Mouse (Mus musculus): ENCODE measurements around the gene Hoxb5. TPM values are rescaled to one million over a fixed set of nuclear protein-coding genes. Genes with fewer than 3 reads are reported as not detected.

Gene Hoxb5
- polyA plus RNA-seq, 1 experiment from 2014 or later, result 2.4 TPM

GRCm38 (mm10) chr11:96284774-96285734, 18.1 kb upstream of the Hoxb5 start:
- under 1% methylated on average over 32 of the region's 37 CpGs for WGBS (ENCODE audit: insufficient replicate concordance)
- no peak for ATAC-seq (replicated peaks; ENCODE audit: insufficient number of reproducible peaks, low FRiP score, low TSS enrichment)
- H3K27ac ChIP-seq (ENCODE audit: low read depth, low read length), result no peak overlapping the region
- H3K4me2 ChIP-seq, result peak overlapping the region; percentile 71
- no peaks in the 10 kb centered on the region for H3K9me3 ChIP-seq (replicated peaks; ENCODE audit: control insufficient read depth, low read length)
- H3K36me3 ChIP-seq (ENCODE audit: control insufficient read depth, insufficient read depth, low read length), result no peaks in the 10 kb centered on the region
- peak overlapping the region; percentile 40 for H3K4me3 ChIP-seq (ENCODE audit: low read depth, low read length)
- H3K27me3 ChIP-seq (ENCODE audit: control insufficient read depth, insufficient read depth, low read length), result peaks cover 98% of the 10 kb centered on the region
- H3K9ac ChIP-seq (ENCODE audit: low read depth, low read length), result no peak overlapping the region
- H3K4me1 ChIP-seq (ENCODE audit: control insufficient read depth, insufficient read depth, low read length), result peaks cover 15% of the 10 kb centered on the region; the same call in 1 of the 2 replicates

GRCm38 (mm10) chr11:96285771-96286738, 17.1 kb upstream of the Hoxb5 start, which contains the start of gene Hoxb7:
Gene Hoxb7 (plus strand): TSS chr11:96286623.
- WGBS (ENCODE audit: insufficient replicate concordance), result 2% methylated on average over 43 of the region's 43 CpGs
- Histone ChIP-seq H3K4me2 (peak within 1 kb of the TSS; percentile 53), H3K27ac (ENCODE audit: low read depth, low read length) (no peak within 1 kb of the TSS), H3K36me3 (ENCODE audit: control insufficient read depth, insufficient read depth, low read length) (no peaks in the 10 kb centered on the region), H3K9ac (ENCODE audit: low read depth, low read length) (no peak within 1 kb of the TSS), H3K4me1 (ENCODE audit: control insufficient read depth, insufficient read depth, low read length) (peaks cover 15% of the 10 kb centered on the region; the same call in 1 of the 2 replicates), H3K27me3 (ENCODE audit: control insufficient read depth, insufficient read depth, low read length) (peaks cover 98% of the 10 kb centered on the region), H3K9me3 (replicated peaks; ENCODE audit: control insufficient read depth, low read length) (no peaks in the 10 kb centered on the region), H3K4me3 (ENCODE audit: low read depth, low read length) (peak within 1 kb of the TSS; percentile 35)
- no peak for ATAC-seq (replicated peaks; ENCODE audit: insufficient number of reproducible peaks, low FRiP score, low TSS enrichment)

DNA sequence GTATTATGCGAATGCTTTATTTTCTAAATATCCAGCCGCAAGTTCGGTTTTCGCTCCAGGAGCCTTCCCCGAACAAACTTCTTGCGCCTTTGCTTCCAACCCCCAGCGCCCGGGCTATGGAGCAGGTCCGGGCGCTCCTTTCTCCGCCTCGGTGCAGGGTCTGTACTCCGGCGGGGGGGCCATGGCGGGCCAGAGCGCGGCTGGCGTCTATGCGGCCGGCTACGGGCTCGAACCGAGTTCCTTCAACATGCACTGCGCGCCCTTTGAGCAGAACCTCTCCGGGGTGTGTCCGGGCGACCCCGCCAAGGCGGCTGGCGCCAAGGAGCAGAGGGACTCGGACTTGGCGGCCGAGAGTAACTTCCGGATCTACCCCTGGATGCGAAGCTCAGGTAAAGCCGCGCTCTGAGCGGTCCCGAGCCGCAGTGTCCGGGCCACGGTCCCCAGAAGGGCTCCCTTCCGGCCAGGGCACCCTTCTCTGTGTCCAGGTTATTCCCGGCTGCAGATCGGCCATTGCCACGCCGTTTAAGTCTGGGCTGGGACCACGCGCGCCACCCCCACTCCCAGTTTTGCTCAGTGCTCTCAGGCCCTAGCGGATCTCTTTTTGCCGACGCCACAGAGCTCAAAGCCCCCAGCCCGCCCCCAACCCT, 16.3 kb upstream of the Hoxb5 start:
- Histone ChIP-seq H3K4me2 (peak overlapping the region; percentile 53), H3K9me3 (replicated peaks; ENCODE audit: control insufficient read depth, low read length) (no peaks in the 10 kb centered on the region), H3K4me3 (ENCODE audit: low read depth, low read length) (peak overlapping the region; percentile 35), H3K27ac (ENCODE audit: low read depth, low read length) (no peak overlapping the region), H3K4me1 (ENCODE audit: control insufficient read depth, insufficient read depth, low read length) (peaks cover 15% of the 10 kb centered on the region; the same call in 1 of the 2 replicates), H3K36me3 (ENCODE audit: control insufficient read depth, insufficient read depth, low read length) (no peaks in the 10 kb centered on the region), H3K9ac (ENCODE audit: low read depth, low read length) (no peak overlapping the region), H3K27me3 (ENCODE audit: control insufficient read depth, insufficient read depth, low read length) (peaks cover 96% of the 10 kb centered on the region)
- 1% methylated on average over 49 of the region's 55 CpGs for WGBS (ENCODE audit: insufficient replicate concordance)
- no peak for ATAC-seq (replicated peaks; ENCODE audit: insufficient number of reproducible peaks, low FRiP score, low TSS enrichment)

- H3K4me1 ChIP-seq (ENCODE audit: control insufficient read depth, insufficient read depth, low read length), result peaks cover 15% of the 10 kb centered on the region; the same call in 1 of the 2 replicates
- peaks cover 96% of the 10 kb centered on the region for H3K27me3 ChIP-seq (ENCODE audit: control insufficient read depth, insufficient read depth, low read length)
- no peaks in the 10 kb centered on the region for H3K36me3 ChIP-seq (ENCODE audit: control insufficient read depth, insufficient read depth, low read length)
- WGBS (ENCODE audit: insufficient replicate concordance), result under 1% methylated on average over 9 of the region's 9 CpGs
- H3K9me3 ChIP-seq (replicated peaks; ENCODE audit: control insufficient read depth, low read length), result no peaks in the 10 kb centered on the region
- ATAC-seq (replicated peaks; ENCODE audit: insufficient number of reproducible peaks, low FRiP score, low TSS enrichment), result no peak
- H3K9ac ChIP-seq (ENCODE audit: low read depth, low read length), result no peak overlapping the region
- peak overlapping the region; percentile 53 for H3K4me2 ChIP-seq
- no peak overlapping the region for H3K4me3 ChIP-seq (ENCODE audit: low read depth, low read length)
- no peak overlapping the region for H3K27ac ChIP-seq (ENCODE audit: low read depth, low read length)
These were observed 15.7 kb upstream of the Hoxb5 start for GRCm38 (mm10) chr11:96287411-96287810.

GRCm38 (mm10) chr11:96288455-96289221, 14.5 kb upstream of the Hoxb5 start:
- H3K4me1 ChIP-seq (ENCODE audit: control insufficient read depth, insufficient read depth, low read length), result peaks cover 11% of the 10 kb centered on the region; the same call in 1 of the 2 replicates
- H3K9ac ChIP-seq (ENCODE audit: low read depth, low read length), result no peak overlapping the region
- H3K4me2 ChIP-seq, result no peak overlapping the region
- H3K4me3 ChIP-seq (ENCODE audit: low read depth, low read length), result no peak overlapping the region
- H3K36me3 ChIP-seq (ENCODE audit: control insufficient read depth, insufficient read depth, low read length), result no peaks in the 10 kb centered on the region
- H3K27ac ChIP-seq (ENCODE audit: low read depth, low read length), result no peak overlapping the region
- ATAC-seq (replicated peaks; ENCODE audit: insufficient number of reproducible peaks, low FRiP score, low TSS enrichment), result no peak
- H3K27me3 ChIP-seq (ENCODE audit: control insufficient read depth, insufficient read depth, low read length), result peaks cover 96% of the 10 kb centered on the region
- H3K9me3 ChIP-seq (replicated peaks; ENCODE audit: control insufficient read depth, low read length), result no peaks in the 10 kb centered on the region
- WGBS (ENCODE audit: insufficient replicate concordance), result 3% methylated on average over 1 of the region's 1 CpGs

DNA sequence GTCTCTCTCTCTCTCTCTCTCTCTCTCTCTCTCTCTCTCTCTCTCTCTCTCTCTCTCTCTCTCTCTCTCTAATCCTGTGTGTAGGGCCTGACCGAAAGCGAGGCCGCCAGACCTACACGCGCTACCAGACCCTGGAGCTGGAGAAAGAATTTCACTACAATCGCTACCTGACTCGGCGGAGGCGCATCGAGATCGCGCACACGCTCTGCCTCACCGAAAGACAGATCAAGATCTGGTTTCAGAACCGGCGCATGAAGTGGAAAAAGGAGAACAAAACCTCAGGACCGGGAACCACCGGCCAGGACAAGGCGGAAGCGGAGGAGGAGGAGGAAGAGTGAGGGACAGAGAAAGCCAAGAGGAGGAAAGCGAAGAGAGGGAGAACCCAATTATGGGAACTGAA, 13.8 kb upstream of the Hoxb5 start:
- Histone ChIP-seq H3K9me3 (replicated peaks; ENCODE audit: control insufficient read depth, low read length) (no peaks in the 10 kb centered on the region), H3K4me1 (ENCODE audit: control insufficient read depth, insufficient read depth, low read length) (peaks cover 8% of the 10 kb centered on the region; the same call in 1 of the 2 replicates)

GRCm38 (mm10) chr11:96289837-96290236, 13.3 kb upstream of the Hoxb5 start:
- no peak overlapping the region for H3K27ac ChIP-seq (ENCODE audit: low read depth, low read length)
- 9% methylated on average over 6 of the region's 6 CpGs for WGBS (ENCODE audit: insufficient replicate concordance)
- H3K4me3 ChIP-seq (ENCODE audit: low read depth, low read length), result no peak overlapping the region
- no peak overlapping the region for H3K9ac ChIP-seq (ENCODE audit: low read depth, low read length)
- H3K36me3 ChIP-seq (ENCODE audit: control insufficient read depth, insufficient read depth, low read length), result no peaks in the 10 kb centered on the region
- no peak for ATAC-seq (replicated peaks; ENCODE audit: insufficient number of reproducible peaks, low FRiP score, low TSS enrichment)
- H3K4me1 ChIP-seq (ENCODE audit: control insufficient read depth, insufficient read depth, low read length), result peaks cover 6% of the 10 kb centered on the region; the same call in 1 of the 2 replicates
- H3K4me2 ChIP-seq, result no peak overlapping the region
- peaks cover 96% of the 10 kb centered on the region for H3K27me3 ChIP-seq (ENCODE audit: control insufficient read depth, insufficient read depth, low read length)
- H3K9me3 ChIP-seq (replicated peaks; ENCODE audit: control insufficient read depth, low read length), result no peaks in the 10 kb centered on the region

More for the DNA sequence above, 13.8 kb upstream of the Hoxb5 start:
- no peaks in the 10 kb centered on the region for H3K36me3 ChIP-seq (ENCODE audit: control insufficient read depth, insufficient read depth, low read length)
- no peak overlapping the region for H3K9ac ChIP-seq (ENCODE audit: low read depth, low read length)
- H3K27me3 ChIP-seq (ENCODE audit: control insufficient read depth, insufficient read depth, low read length), result peaks cover 96% of the 10 kb centered on the region
- H3K4me2 ChIP-seq, result no peak overlapping the region
- no peak for ATAC-seq (replicated peaks; ENCODE audit: insufficient number of reproducible peaks, low FRiP score, low TSS enrichment)
- no peak overlapping the region for H3K4me3 ChIP-seq (ENCODE audit: low read depth, low read length)
- no peak overlapping the region for H3K27ac ChIP-seq (ENCODE audit: low read depth, low read length)
- 4% methylated on average over 21 of the region's 21 CpGs for WGBS (ENCODE audit: insufficient replicate concordance)
